Mouse (Mus musculus): ENCODE data around the gene Fank1. TPM values are rescaled to one million over a fixed set of nuclear protein-coding genes. Genes with fewer than 3 reads are reported as not detected.

Gene Fank1
- polyA plus RNA-seq, 1 experiment from 2014 or later = 3.8 TPM

DNA sequence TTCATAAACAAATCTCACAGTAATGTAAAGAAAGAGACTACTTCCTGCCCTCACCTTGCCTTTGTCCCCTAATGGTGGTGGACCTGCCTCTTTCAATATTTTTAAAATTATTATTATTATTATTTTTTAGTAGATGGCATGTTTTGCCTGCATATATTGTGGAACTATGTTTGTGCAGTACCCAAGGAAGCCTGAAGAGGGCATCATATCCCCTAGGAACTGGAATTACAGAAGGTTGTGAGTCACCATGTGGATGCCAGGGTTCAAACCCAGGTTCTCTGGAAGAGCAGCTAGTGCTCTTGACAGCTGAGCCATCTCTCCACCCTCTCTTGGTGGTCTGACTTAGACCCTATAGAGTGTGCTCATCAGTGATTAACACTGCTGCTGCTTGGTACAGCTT lies 74.1 kb downstream of the Fank1 start:
- Histone ChIP-seq H3K4me2 (replicated peaks) (no peak overlapping the region), H3K9ac (replicated peaks) (no peak overlapping the region), H3K36me3 (no peaks in the 10 kb centered on the region), H3K27ac (no peak overlapping the region), H3K9me3 (no peaks in the 10 kb centered on the region), H3K27me3 (no peaks in the 10 kb centered on the region), H3K4me3 (replicated peaks) (no peak overlapping the region), H3K4me1 (replicated peaks) (no peaks in the 10 kb centered on the region)
- ATAC-seq = no peak

DNA sequence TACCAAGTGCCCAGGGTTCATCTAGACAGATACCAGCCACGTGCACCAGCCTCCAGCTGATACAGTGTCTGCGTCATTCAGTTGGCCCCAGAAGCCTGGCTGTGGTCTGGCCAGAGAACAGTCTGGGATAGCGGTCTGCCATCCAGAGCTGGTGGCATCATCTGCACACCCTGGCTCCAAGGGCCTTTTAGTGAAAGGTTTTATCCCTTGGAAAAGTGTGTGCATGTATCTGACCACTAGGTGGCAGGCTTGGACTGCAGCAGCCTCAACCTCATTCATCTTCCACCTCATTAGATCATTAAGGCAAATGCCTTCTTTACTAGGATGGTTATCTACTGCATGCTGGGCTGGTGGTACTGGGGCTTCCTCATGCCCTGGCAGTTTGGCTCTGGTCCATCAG lies 79.6 kb downstream of the Fank1 start:
- H3K4me1 ChIP-seq (replicated peaks) = no peaks in the 10 kb centered on the region
- WGBS = 21% methylated on average over 3 of the region's 3 CpGs

DNA sequence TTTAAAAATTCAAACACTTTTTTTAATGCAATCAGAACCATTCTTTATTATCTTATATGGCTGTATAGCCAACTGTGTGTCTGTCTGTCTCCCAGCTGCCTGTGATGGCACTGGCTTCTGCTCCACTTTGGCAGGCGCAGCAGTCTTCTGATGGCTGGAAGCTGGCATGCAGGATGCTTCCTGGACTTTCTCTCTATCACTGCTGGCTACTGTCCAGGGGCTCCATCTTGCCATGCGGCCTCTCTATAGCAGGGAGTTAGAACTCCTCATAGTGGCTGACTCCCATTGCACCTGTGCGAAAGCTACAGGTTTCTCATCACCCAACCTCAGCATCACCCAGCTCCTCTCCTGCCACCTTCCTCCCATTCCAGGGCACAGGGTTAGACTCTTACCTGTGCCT lies 81.8 kb downstream of the Fank1 start:
- WGBS = 85% methylated on average over 3 of the region's 3 CpGs
- ATAC-seq = no peak
- no peaks in the 10 kb centered on the region for H3K36me3 ChIP-seq
- H3K27me3 ChIP-seq = no peaks in the 10 kb centered on the region; the same call in 1 of the 2 replicates
- no peak overlapping the region for H3K27ac ChIP-seq
- H3K9ac ChIP-seq (replicated peaks) = no peak overlapping the region
- H3K4me1 ChIP-seq (replicated peaks) = no peaks in the 10 kb centered on the region
- no peaks in the 10 kb centered on the region for H3K9me3 ChIP-seq
- H3K4me2 ChIP-seq (replicated peaks) = no peak overlapping the region
- no peak overlapping the region for H3K4me3 ChIP-seq (replicated peaks)

More for the DNA sequence above, 79.6 kb downstream of the Fank1 start:
- no peak overlapping the region for H3K4me3 ChIP-seq (replicated peaks)
- H3K27me3 ChIP-seq = no peaks in the 10 kb centered on the region; the same call in 1 of the 2 replicates
- peak; percentile 72; the same call in 1 of the 2 replicates for ATAC-seq
- no peaks in the 10 kb centered on the region for H3K9me3 ChIP-seq
- H3K36me3 ChIP-seq = no peaks in the 10 kb centered on the region
- H3K27ac ChIP-seq = no peak overlapping the region
- H3K4me2 ChIP-seq (replicated peaks) = no peak overlapping the region
- H3K9ac ChIP-seq (replicated peaks) = no peak overlapping the region

- WGBS = 86% methylated on average over 4 of the region's 4 CpGs
- no peak overlapping the region for H3K9ac ChIP-seq (replicated peaks)
Measured at GRCm38 (mm10) chr7:133859548-133859947, 82.9 kb downstream of the Fank1 start.

GRCm38 (mm10) chr7:133862233-133862632 lies 85.6 kb downstream of the Fank1 start:
- 94% methylated on average over 6 of the region's 6 CpGs for WGBS

More at GRCm38 (mm10) chr7:133859548-133859947, 82.9 kb downstream of the Fank1 start:
- H3K9me3 ChIP-seq = no peaks in the 10 kb centered on the region
- no peak overlapping the region for H3K27ac ChIP-seq
- no peaks in the 10 kb centered on the region; the same call in 1 of the 2 replicates for H3K27me3 ChIP-seq
- H3K4me2 ChIP-seq (replicated peaks) = no peak overlapping the region
- no peaks in the 10 kb centered on the region for H3K36me3 ChIP-seq
- ATAC-seq = no peak
- H3K4me3 ChIP-seq (replicated peaks) = no peak overlapping the region
- no peaks in the 10 kb centered on the region for H3K4me1 ChIP-seq (replicated peaks)

GRCm38 (mm10) chr7:133862723-133863122 lies 86.1 kb downstream of the Fank1 start:
- Histone ChIP-seq H3K9ac (replicated peaks) (no peak overlapping the region), H3K4me3 (replicated peaks) (no peak overlapping the region), H3K36me3 (no peaks in the 10 kb centered on the region), H3K9me3 (no peaks in the 10 kb centered on the region), H3K4me1 (replicated peaks) (no peaks in the 10 kb centered on the region), H3K27me3 (no peaks in the 10 kb centered on the region), H3K27ac (no peak overlapping the region), H3K4me2 (replicated peaks) (no peak overlapping the region)
- ATAC-seq = no peak
- 83% methylated on average over 5 of the region's 5 CpGs for WGBS

More at GRCm38 (mm10) chr7:133862233-133862632, 85.6 kb downstream of the Fank1 start:
- Histone ChIP-seq H3K9me3 (no peaks in the 10 kb centered on the region), H3K27me3 (no peaks in the 10 kb centered on the region; the same call in 1 of the 2 replicates), H3K4me1 (replicated peaks) (no peaks in the 10 kb centered on the region), H3K36me3 (no peaks in the 10 kb centered on the region), H3K4me2 (replicated peaks) (no peak overlapping the region), H3K4me3 (replicated peaks) (no peak overlapping the region), H3K27ac (no peak overlapping the region), H3K9ac (replicated peaks) (no peak overlapping the region)
- no peak for ATAC-seq

DNA sequence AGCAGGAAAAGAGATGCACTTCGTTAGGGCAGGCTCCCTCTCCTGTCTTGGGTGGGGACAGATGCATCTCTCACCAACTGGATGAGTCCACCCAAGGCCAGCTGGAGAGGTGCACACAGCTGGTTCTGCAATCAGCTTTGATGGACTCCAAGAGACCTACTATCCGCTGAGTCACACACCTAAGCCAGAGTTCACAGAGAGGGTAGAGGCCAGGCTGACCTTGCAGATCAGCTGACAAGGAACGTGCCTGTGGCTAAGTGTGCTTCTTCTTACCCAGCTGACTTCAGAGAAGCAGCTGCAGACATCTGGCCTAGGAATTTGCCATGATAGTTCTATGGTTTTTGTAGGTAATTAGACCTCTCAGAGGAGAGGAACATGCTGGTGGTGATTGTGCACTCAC lies 86.5 kb downstream of the Fank1 start:
- no peaks in the 10 kb centered on the region for H3K4me1 ChIP-seq (replicated peaks)
- no peak overlapping the region for H3K27ac ChIP-seq
- no peak overlapping the region for H3K4me3 ChIP-seq (replicated peaks)
- no peak for ATAC-seq
- H3K9me3 ChIP-seq = no peaks in the 10 kb centered on the region
- 84% methylated on average over 3 of the region's 3 CpGs for WGBS
- no peaks in the 10 kb centered on the region for H3K27me3 ChIP-seq
- no peak overlapping the region for H3K9ac ChIP-seq (replicated peaks)
- no peak overlapping the region for H3K4me2 ChIP-seq (replicated peaks)
- H3K36me3 ChIP-seq = no peaks in the 10 kb centered on the region

- no peaks in the 10 kb centered on the region for H3K4me1 ChIP-seq (replicated peaks)
- H3K36me3 ChIP-seq = no peaks in the 10 kb centered on the region
- H3K4me2 ChIP-seq (replicated peaks) = no peak overlapping the region
Measured at GRCm38 (mm10) chr7:133863684-133864083, 87.0 kb downstream of the Fank1 start.

GRCm38 (mm10) chr7:133870265-133870664 lies 93.6 kb downstream of the Fank1 start:
- Histone ChIP-seq H3K9ac (replicated peaks) (no peak overlapping the region), H3K4me3 (replicated peaks) (no peak overlapping the region), H3K4me2 (replicated peaks) (no peak overlapping the region), H3K27ac (no peak overlapping the region), H3K36me3 (no peaks in the 10 kb centered on the region), H3K27me3 (no peaks in the 10 kb centered on the region), H3K4me1 (replicated peaks) (no peaks in the 10 kb centered on the region), H3K9me3 (no peaks in the 10 kb centered on the region)
- 90% methylated on average over 4 of the region's 4 CpGs for WGBS
- no peak for ATAC-seq

More at GRCm38 (mm10) chr7:133863684-133864083, 87.0 kb downstream of the Fank1 start:
- Histone ChIP-seq H3K9me3 (no peaks in the 10 kb centered on the region), H3K4me3 (replicated peaks) (no peak overlapping the region), H3K27ac (no peak overlapping the region), H3K9ac (replicated peaks) (no peak overlapping the region), H3K27me3 (no peaks in the 10 kb centered on the region)
- 81% methylated on average over 4 of the region's 4 CpGs for WGBS
- no peak for ATAC-seq

DNA sequence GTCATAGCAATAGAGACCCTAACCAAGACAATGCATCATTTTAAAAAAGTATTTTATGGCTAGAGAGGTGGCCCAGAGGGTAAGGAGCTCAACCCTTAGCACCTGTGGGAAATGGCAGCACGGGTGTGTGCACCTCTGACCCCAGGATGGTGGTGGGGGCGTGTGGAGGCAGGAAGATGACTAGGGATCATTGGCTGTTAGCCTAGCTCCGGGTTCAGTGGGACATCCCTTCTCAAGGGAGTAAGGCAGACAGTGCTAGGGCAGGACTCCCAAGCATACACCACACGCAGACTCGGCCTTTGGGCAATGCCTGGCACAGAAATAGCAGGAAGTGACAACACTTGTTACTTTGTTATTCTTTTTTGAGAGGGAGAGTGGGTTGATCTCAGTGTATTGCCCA lies 96.0 kb downstream of the Fank1 start:
- Histone ChIP-seq H3K9me3 (no peaks in the 10 kb centered on the region), H3K36me3 (no peaks in the 10 kb centered on the region), H3K4me1 (replicated peaks) (no peaks in the 10 kb centered on the region), H3K4me3 (replicated peaks) (no peak overlapping the region), H3K27me3 (no peaks in the 10 kb centered on the region), H3K4me2 (replicated peaks) (no peak overlapping the region), H3K27ac (no peak overlapping the region), H3K9ac (replicated peaks) (no peak overlapping the region)
- 84% methylated on average over 5 of the region's 5 CpGs for WGBS
- no peak for ATAC-seq

DNA sequence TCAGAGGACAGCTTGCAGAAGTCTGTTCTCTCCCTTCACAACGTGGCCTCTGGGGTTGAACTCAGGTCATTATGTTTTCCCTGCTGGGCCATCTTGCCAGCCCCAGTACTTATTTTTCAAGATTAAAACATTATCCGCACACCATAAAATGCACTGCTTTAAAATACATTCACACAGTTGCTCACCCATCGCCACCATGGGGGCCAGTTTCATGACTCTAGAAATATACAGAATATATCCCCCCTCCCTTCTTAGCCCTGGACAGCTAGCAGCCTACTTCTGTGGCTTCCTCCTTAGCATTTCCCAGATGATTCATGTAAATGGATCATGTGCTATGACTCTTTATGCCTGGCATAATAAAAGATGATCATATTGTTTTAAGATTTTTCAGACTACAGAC lies 99.5 kb downstream of the Fank1 start:
- 75% methylated on average over 3 of the region's 3 CpGs for WGBS
- H3K4me1 ChIP-seq (replicated peaks) = no peaks in the 10 kb centered on the region

DNA sequence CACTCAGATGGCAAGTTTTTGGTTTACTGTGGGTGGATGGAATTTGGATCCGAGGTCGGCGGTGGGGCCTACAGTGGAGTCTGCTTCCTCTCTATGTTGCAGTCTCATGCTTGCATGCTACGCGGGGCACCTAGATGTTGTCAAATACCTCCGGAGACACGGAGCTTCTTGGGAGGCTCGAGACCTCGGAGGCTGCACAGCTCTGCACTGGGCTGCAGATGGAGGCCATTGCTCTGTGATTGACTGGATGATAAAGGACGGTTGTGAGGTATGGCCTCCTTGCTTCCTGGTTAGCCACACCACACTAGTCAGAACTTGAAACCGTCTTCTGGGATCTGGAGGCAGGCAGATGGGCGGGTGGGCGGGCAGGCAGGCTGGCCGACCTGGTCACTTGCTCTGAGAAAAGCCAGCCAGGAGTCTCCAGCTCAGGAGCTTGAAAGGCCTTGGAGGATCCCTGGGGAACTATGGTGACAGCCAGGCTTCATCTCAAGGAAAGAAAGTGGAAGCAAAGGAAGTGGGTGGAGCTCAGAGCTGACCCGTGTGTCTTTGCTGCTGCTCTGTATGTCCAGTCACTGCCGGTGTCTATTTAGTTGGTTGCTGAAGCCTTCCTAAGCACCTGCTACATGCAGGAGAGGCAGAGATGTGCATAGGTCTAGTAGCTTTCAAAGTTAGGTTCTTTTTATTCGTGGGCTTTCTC lies 100.1 kb downstream of the Fank1 start:
- Histone ChIP-seq H3K4me3 (replicated peaks) (no peak overlapping the region), H3K4me1 (replicated peaks) (no peaks in the 10 kb centered on the region), H3K9me3 (no peaks in the 10 kb centered on the region), H3K27me3 (no peaks in the 10 kb centered on the region), H3K36me3 (no peaks in the 10 kb centered on the region), H3K4me2 (replicated peaks) (no peak overlapping the region), H3K9ac (replicated peaks) (no peak overlapping the region), H3K27ac (no peak overlapping the region)
- no peak for ATAC-seq
- 84% methylated on average over 17 of the region's 17 CpGs for whole genome bisulfite sequencing

More for the DNA sequence above, 99.5 kb downstream of the Fank1 start:
- H3K27ac ChIP-seq = no peak overlapping the region
- no peak overlapping the region for H3K4me3 ChIP-seq (replicated peaks)
- H3K4me2 ChIP-seq (replicated peaks) = no peak overlapping the region
- H3K9ac ChIP-seq (replicated peaks) = no peak overlapping the region
- no peak for ATAC-seq
- H3K36me3 ChIP-seq = no peaks in the 10 kb centered on the region
- H3K9me3 ChIP-seq = no peaks in the 10 kb centered on the region
- no peaks in the 10 kb centered on the region for H3K27me3 ChIP-seq

DNA sequence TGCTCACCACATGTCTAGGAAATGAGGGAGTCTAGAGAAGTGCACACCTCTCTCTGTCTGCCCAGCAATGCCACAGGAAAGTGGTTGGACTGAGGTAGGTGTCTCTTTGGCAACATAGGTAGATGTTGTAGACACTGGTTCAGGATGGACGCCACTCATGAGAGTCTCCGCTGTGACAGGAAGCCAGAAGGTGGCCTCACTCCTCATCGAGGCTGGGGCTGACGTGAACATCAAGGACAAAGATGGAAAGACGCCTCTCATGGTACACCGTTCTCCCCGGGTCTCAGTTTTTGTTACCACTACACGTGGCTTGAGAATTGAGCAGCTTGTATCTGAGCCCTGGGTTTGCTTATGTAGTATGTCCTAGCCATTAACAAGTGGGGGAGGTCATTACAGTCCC lies 103.1 kb downstream of the Fank1 start:
- 96% methylated on average over 8 of the region's 8 CpGs for WGBS
- Histone ChIP-seq H3K4me2 (replicated peaks) (no peak overlapping the region), H3K4me3 (replicated peaks) (no peak overlapping the region), H3K36me3 (no peaks in the 10 kb centered on the region), H3K9me3 (no peaks in the 10 kb centered on the region), H3K4me1 (replicated peaks) (no peaks in the 10 kb centered on the region), H3K9ac (replicated peaks) (no peak overlapping the region), H3K27me3 (no peaks in the 10 kb centered on the region), H3K27ac (no peak overlapping the region)
- ATAC-seq = no peak
